Mouse (Mus musculus): ENCODE data around the gene Ap5m1.

DNA sequence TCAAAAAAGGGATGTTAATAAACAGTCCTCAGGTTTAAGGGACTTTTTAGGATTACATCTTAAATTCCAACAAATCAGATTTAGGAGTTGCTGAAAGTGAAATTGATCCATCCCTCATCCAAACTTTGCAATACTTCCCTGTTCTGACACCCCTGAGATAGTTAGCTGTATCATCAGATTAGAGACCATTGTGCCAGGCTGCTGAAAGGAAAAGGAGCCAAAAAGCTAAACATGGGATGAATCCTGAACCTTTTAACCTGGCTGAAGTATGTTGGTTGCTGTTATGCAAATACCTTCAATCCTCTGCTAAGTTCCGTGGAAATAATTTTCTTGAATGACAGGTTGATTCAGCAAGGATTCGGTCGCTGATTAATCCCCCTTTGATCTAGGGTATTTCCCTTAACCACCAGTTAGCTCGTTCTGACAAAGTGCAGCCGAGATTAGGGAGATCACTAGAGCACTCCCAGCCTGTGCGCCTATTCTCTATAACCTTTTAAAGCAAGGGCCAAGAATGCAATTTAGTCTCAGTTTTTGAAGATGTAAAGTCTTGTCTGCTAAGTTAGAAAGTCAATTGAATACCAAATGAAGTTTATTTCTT is 23.7 kb downstream of the Ap5m1 start:
- TF ChIP-seq CTCF (IDR thresholded peaks at IDR 0.05; ENCODE audit: extremely low read depth, insufficient read depth, insufficient read length, insufficient replicate concordance) (no peak), POLR2A (IDR thresholded peaks at IDR 0.05; ENCODE audit: low read depth, low read length) (no peak)
